In the genomic region with DNA sequence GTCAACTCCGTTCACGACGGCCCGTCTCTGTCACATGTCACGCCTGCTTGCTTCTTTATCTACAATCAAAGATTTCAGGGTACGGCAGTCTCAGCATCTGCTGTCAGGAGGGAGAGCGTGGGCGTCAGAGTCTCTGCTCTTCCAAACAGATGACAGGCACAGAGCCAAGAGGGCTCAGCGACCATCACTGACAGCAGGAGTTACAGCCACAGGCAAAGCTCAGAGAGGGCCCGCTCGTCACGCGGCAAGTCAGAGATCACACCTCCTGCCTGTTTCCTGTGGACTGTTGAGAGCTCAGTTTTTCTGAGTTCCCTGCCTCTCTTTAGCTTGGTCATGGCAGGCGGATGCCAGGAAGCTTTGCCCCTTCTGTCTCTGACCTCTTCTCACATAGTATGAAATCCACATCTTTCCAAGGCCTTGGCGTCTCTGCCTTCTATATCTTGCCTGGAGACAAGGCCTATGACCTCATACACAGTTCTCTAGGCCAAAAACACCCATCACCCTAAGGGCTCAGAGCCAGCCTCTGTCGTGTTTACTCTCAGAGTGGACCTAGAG, we compare ENCODE assay signal across 8 mouse cellular contexts. TPM values are rescaled to one million over a fixed set of nuclear protein-coding genes. Genes with fewer than 3 reads are reported as not detected.
DNase-seq lines count a peak whose midpoint lies in the region; ATAC-seq lines count a peak whose summit lies in the region.

No protein-coding gene starts in this region.

- H3K36me3 ChIP-seq in midbrain, embryonic 14.5 days (ENCODE audit: control insufficient read depth, insufficient read depth, low read length), result no peaks in the 10 kb centered on the region
- H3K36me3 ChIP-seq in midbrain, embryonic 10.5 days, result no peaks in the 10 kb centered on the region
- H3K36me3 ChIP-seq in embryonic facial prominence, embryonic 14.5 days (ENCODE audit: control insufficient read depth, insufficient read depth, low read length), result no peaks in the 10 kb centered on the region
- no peaks in the 10 kb centered on the region for H3K36me3 ChIP-seq in hindbrain, embryonic 16.5 days (ENCODE audit: control insufficient read depth, insufficient read depth, low read length)

- H3K4me1 ChIP-seq in midbrain, embryonic 14.5 days (ENCODE audit: control insufficient read depth, insufficient read depth, low read length), result 0 out of 2 replicates have a peak, but pooled peaks cover 8% of the 10 kb centered on the region
- H3K4me1 ChIP-seq in midbrain, embryonic 10.5 days, result peaks cover 17% of the 10 kb centered on the region
- H3K4me1 ChIP-seq in embryonic facial prominence, embryonic 14.5 days (ENCODE audit: control insufficient read depth, insufficient read depth, low read length), result peaks cover 31% of the 10 kb centered on the region
- H3K4me1 ChIP-seq in hindbrain, embryonic 16.5 days (ENCODE audit: control insufficient read depth, insufficient read depth, low read depth, low read length), result peaks cover 24% of the 10 kb centered on the region

- no peaks in the 10 kb centered on the region for H3K9me3 ChIP-seq in midbrain, embryonic 14.5 days (ENCODE audit: control insufficient read depth, low read length)
- H3K9me3 ChIP-seq in midbrain, embryonic 10.5 days (replicated peaks), result no peaks in the 10 kb centered on the region
- H3K9me3 ChIP-seq in embryonic facial prominence, embryonic 14.5 days (ENCODE audit: control insufficient read depth, low read length), result no peaks in the 10 kb centered on the region
- H3K9me3 ChIP-seq in hindbrain, embryonic 16.5 days (ENCODE audit: control insufficient read depth, low read length), result no peaks in the 10 kb centered on the region

- peak; percentile 64 for DNase-seq in midbrain, embryonic 14.5 days
- DNase-seq in midbrain, embryonic 10.5 days (ENCODE audit: low spot score), result no peak
- peak; percentile 85 for DNase-seq in embryonic facial prominence, embryonic 14.5 days (ENCODE audit: low spot score)
- peak; percentile 57 to 66 for DNase-seq in layer of hippocampus, postnatal 36 days
- peak; percentile 88 for DNase-seq in lung, postnatal 36 days
- DNase-seq in telencephalon, adult 2 months (ENCODE audit: low read depth, low spot score), result peak; percentile 60
- no peak for DNase-seq in spleen, postnatal 4 days (ENCODE audit: low spot score in 2 of 2)

- peak; percentile 50 for ATAC-seq in midbrain, embryonic 14.5 days (ENCODE audit: low FRiP score, low TSS enrichment)
- peak; percentile 16; the same call in 1 of the 2 replicates for ATAC-seq in embryonic facial prominence, embryonic 14.5 days (ENCODE audit: low read depth)
- ATAC-seq in hindbrain, embryonic 16.5 days, result peak; percentile 62

- H3K9ac ChIP-seq in midbrain, embryonic 14.5 days (replicated peaks; ENCODE audit: low read length), result no peak overlapping the region
- 0 out of 2 replicates have a peak overlapping the region, but pooled peaks have one; percentile 1 for H3K9ac ChIP-seq in embryonic facial prominence, embryonic 14.5 days (ENCODE audit: low read depth, low read length)
- no peak overlapping the region for H3K9ac ChIP-seq in hindbrain, embryonic 16.5 days (ENCODE audit: low read depth, low read length)

- WGBS in midbrain, embryonic 14.5 days, result 51% methylated on average over 16 of the region's 16 CpGs
- WGBS in midbrain, embryonic 10.5 days, result 84% methylated on average over 16 of the region's 16 CpGs
- WGBS in embryonic facial prominence, embryonic 14.5 days, result 52% methylated on average over 16 of the region's 16 CpGs
- WGBS in hindbrain, embryonic 16.5 days, result 39% methylated on average over 16 of the region's 16 CpGs

- H3K27me3 ChIP-seq in midbrain, embryonic 14.5 days (ENCODE audit: control insufficient read depth, insufficient read depth, low read length), result no peaks in the 10 kb centered on the region
- H3K27me3 ChIP-seq in midbrain, embryonic 10.5 days (ENCODE audit: low read depth, poor library complexity, severe bottlenecking), result no peaks in the 10 kb centered on the region
- H3K27me3 ChIP-seq in embryonic facial prominence, embryonic 14.5 days (replicated peaks; ENCODE audit: control insufficient read depth, insufficient read depth, low read length), result no peaks in the 10 kb centered on the region
- H3K27me3 ChIP-seq in hindbrain, embryonic 16.5 days (replicated peaks; ENCODE audit: control insufficient read depth, insufficient read depth, low read length), result no peaks in the 10 kb centered on the region

- H3K27ac ChIP-seq in midbrain, embryonic 14.5 days (replicated peaks; ENCODE audit: low read depth, low read length), result peak overlapping the region; percentile 34
- H3K27ac ChIP-seq in midbrain, embryonic 10.5 days (replicated peaks), result no peak overlapping the region
- peak overlapping the region; percentile 45; the same call in 1 of the 2 replicates for H3K27ac ChIP-seq in embryonic facial prominence, embryonic 14.5 days (replicated peaks; ENCODE audit: low read depth, low read length)
- peak overlapping the region; percentile 1; the same call in 1 of the 2 replicates for H3K27ac ChIP-seq in hindbrain, embryonic 16.5 days (ENCODE audit: low read depth, low read length)

- no peak overlapping the region for H3K4me3 ChIP-seq in midbrain, embryonic 14.5 days (replicated peaks; ENCODE audit: low read depth, low read length)
- no peak overlapping the region for H3K4me3 ChIP-seq in midbrain, embryonic 10.5 days
- H3K4me3 ChIP-seq in embryonic facial prominence, embryonic 14.5 days (ENCODE audit: low read depth, low read length), result no peak overlapping the region
- H3K4me3 ChIP-seq in hindbrain, embryonic 16.5 days (ENCODE audit: low read length), result no peak overlapping the region

- no peak overlapping the region for H3K4me2 ChIP-seq in midbrain, embryonic 14.5 days (ENCODE audit: low read length)
- H3K4me2 ChIP-seq in embryonic facial prominence, embryonic 14.5 days (ENCODE audit: low read depth, low read length), result no peak overlapping the region
- no peak overlapping the region for H3K4me2 ChIP-seq in hindbrain, embryonic 16.5 days (ENCODE audit: low read length)

RNA-seq across cellular contexts. Expression of a gene that starts 25.7 kb away (rescaled TPM):
- 1.4 and 3.5 TPM in 2 replicates for polyA plus RNA-seq in midbrain, embryonic 14.5 days (2014; fragmentation: Nextera tagmentation; extraction: Ambion mirVana)
- 4.2 and 4.6 TPM in 2 replicates for polyA plus RNA-seq in midbrain, embryonic 10.5 days (2016; fragmentation: Nextera tagmentation; extraction: Ambion mirVana)
- 11.0 and 12.5 TPM in 2 replicates for polyA plus RNA-seq in embryonic facial prominence, embryonic 14.5 days (2014; fragmentation: Nextera tagmentation; extraction: Ambion mirVana)
- polyA plus RNA-seq in hindbrain, embryonic 16.5 days (2015; fragmentation: Nextera tagmentation; extraction: Ambion mirVana), result 2.6 and 4.2 TPM in 2 replicates
- 1 to 10 TPM; 2.1 to 4.3 TPM for total RNA-seq in layer of hippocampus, postnatal 36 days (2021)

Comparison
In these comparisons a context has a peak if more than half of its experiments do, and no peak if none do; other contexts are left out.
1. DNase-seq: peak in midbrain, embryonic 14.5 days (single experiment), embryonic facial prominence, embryonic 14.5 days (single experiment), layer of hippocampus, postnatal 36 days (2 of 2), lung, postnatal 36 days (single experiment) and telencephalon, adult 2 months (single experiment); none in midbrain, embryonic 10.5 days (single experiment) and spleen, postnatal 4 days (0 of 2).
2. Peak in every context shown above with its lines, with median percentiles within 50 percentile points of each other: ATAC-seq.